8 mouse cellular contexts compared by ENCODE assay signal in genomic region chr5:122131076-122132051, GRCm38 (mm10). TPM values are rescaled to one million over a fixed set of nuclear protein-coding genes. Genes with fewer than 3 reads are reported as not detected.
A peak's percentile ranks its signal among the peaks of the same experiment; 100 is the strongest.
DNase-seq lines count a peak whose midpoint lies in the region; ATAC-seq and TF ChIP-seq lines count a peak whose summit lies in the region.

No protein-coding gene starts in this region.

- peak; percentile 84 for DNase-seq in cerebellum, adult 11 months
- peak; percentile 87 to 95 for DNase-seq in heart, adult 18-20 months
- peak; percentile 86 for DNase-seq in kidney, adult 2 months
- DNase-seq in spleen, adult 18-20 months, result peak; percentile 79 to 93

- WGBS in embryonic facial prominence, embryonic 13.5 days, result 9% methylated on average over 34 of the region's 34 CpGs
- 9% methylated on average over 34 of the region's 34 CpGs for WGBS in kidney, adult 2 months
- 9% methylated on average over 34 of the region's 34 CpGs for WGBS in limb, embryonic 13.5 days
- 9% methylated on average over 34 of the region's 34 CpGs for WGBS in midbrain, embryonic 15.5 days

- no peak overlapping the region for H3K27ac ChIP-seq in embryonic facial prominence, embryonic 13.5 days
- no peak overlapping the region for H3K27ac ChIP-seq in kidney, adult 2 months (ENCODE audit: insufficient read depth, low read depth, low read length)
- no peak overlapping the region for H3K27ac ChIP-seq in limb, embryonic 13.5 days
- H3K27ac ChIP-seq in midbrain, embryonic 15.5 days, result no peak overlapping the region

- no peaks in the 10 kb centered on the region for H3K9me3 ChIP-seq in embryonic facial prominence, embryonic 13.5 days
- H3K9me3 ChIP-seq in limb, embryonic 13.5 days, result no peaks in the 10 kb centered on the region
- no peaks in the 10 kb centered on the region for H3K9me3 ChIP-seq in midbrain, embryonic 15.5 days

- TF ChIP-seq POLR2A in kidney, adult 2 months (IDR thresholded peaks at IDR 0.05; ENCODE audit: low read depth, low read length), result no peak

- peak overlapping the region; percentile 43 for H3K4me3 ChIP-seq in embryonic facial prominence, embryonic 13.5 days
- peak overlapping the region; percentile 29 for H3K4me3 ChIP-seq in kidney, adult 2 months (ENCODE audit: insufficient read depth, low read depth, low read length)
- H3K4me3 ChIP-seq in limb, embryonic 13.5 days, result peak overlapping the region; percentile 47
- peak overlapping the region; percentile 33 for H3K4me3 ChIP-seq in midbrain, embryonic 15.5 days

- peak overlapping the region; percentile 59 for H3K9ac ChIP-seq in embryonic facial prominence, embryonic 13.5 days
- H3K9ac ChIP-seq in limb, embryonic 13.5 days, result peak overlapping the region; percentile 58
- peak overlapping the region; percentile 13; the same call in 1 of the 2 replicates for H3K9ac ChIP-seq in midbrain, embryonic 15.5 days

- H3K4me2 ChIP-seq in embryonic facial prominence, embryonic 13.5 days, result peak overlapping the region; percentile 79
- H3K4me2 ChIP-seq in limb, embryonic 13.5 days (replicated peaks), result peak overlapping the region; percentile 86
- H3K4me2 ChIP-seq in midbrain, embryonic 15.5 days, result peak overlapping the region; percentile 66

- peaks cover 18% of the 10 kb centered on the region for H3K4me1 ChIP-seq in embryonic facial prominence, embryonic 13.5 days
- H3K4me1 ChIP-seq in kidney, adult 2 months (ENCODE audit: control insufficient read depth, insufficient read depth, low read length), result no peaks in the 10 kb centered on the region; the same call in 1 of the 2 replicates
- peaks cover 16% of the 10 kb centered on the region for H3K4me1 ChIP-seq in limb, embryonic 13.5 days
- peaks cover 12% of the 10 kb centered on the region for H3K4me1 ChIP-seq in midbrain, embryonic 15.5 days

- ATAC-seq in cerebellum, adult (ENCODE audit: insufficient number of reproducible peaks, low FRiP score, low TSS enrichment), result no peak
- peak; percentile 50; the same call in 1 of the 2 replicates for ATAC-seq in embryonic facial prominence, embryonic 13.5 days (ENCODE audit: insufficient number of reproducible peaks, insufficient read depth, low FRiP score, low TSS enrichment, low read depth)
- no peak; the same call in 1 of the 2 replicates for ATAC-seq in limb, embryonic 13.5 days (ENCODE audit: low FRiP score, low read depth)
- ATAC-seq in midbrain, embryonic 15.5 days (replicated peaks), result no peak

- TF ChIP-seq CTCF in kidney, adult 2 months (conservative IDR thresholded peaks at IDR 0.05; ENCODE audit: insufficient read depth, insufficient read length, low read depth, low read length), result peak; percentile 79

- H3K27me3 ChIP-seq in embryonic facial prominence, embryonic 13.5 days, result no peaks in the 10 kb centered on the region
- no peaks in the 10 kb centered on the region for H3K27me3 ChIP-seq in kidney, adult 2 months (replicated peaks; ENCODE audit: control insufficient read depth, insufficient read depth, low read length)
- H3K27me3 ChIP-seq in limb, embryonic 13.5 days, result peaks cover 7% of the 10 kb centered on the region; the same call in 1 of the 2 replicates
- H3K27me3 ChIP-seq in midbrain, embryonic 15.5 days (replicated peaks), result 0 out of 2 replicates have a peak, but pooled peaks cover 9% of the 10 kb centered on the region

- no peaks in the 10 kb centered on the region for H3K36me3 ChIP-seq in embryonic facial prominence, embryonic 13.5 days
- H3K36me3 ChIP-seq in kidney, adult 2 months (ENCODE audit: control insufficient read depth, insufficient read depth, low read length), result no peaks in the 10 kb centered on the region
- H3K36me3 ChIP-seq in limb, embryonic 13.5 days, result no peaks in the 10 kb centered on the region
- no peaks in the 10 kb centered on the region for H3K36me3 ChIP-seq in midbrain, embryonic 15.5 days (replicated peaks)

RNA-seq across cellular contexts. Expression of gene Ccdc63, which starts 9.3 kb away (rescaled TPM):
- not detected in 2 replicates for polyA plus RNA-seq in embryonic facial prominence, embryonic 13.5 days (2015; fragmentation: Nextera tagmentation; extraction: Ambion mirVana)
- not detected for total RNA-seq in heart, adult 18-20 months (2021)
- 0.09 and 0.14 TPM in 2 replicates for polyA plus RNA-seq in kidney, adult 2 months (2012; rRNA removed)
- polyA plus RNA-seq in limb, embryonic 13.5 days (2015; fragmentation: Nextera tagmentation; extraction: Ambion mirVana), result 0.14 TPM in 1 of 2 replicates, not detected in the other
- polyA plus RNA-seq in midbrain, embryonic 15.5 days (2015; fragmentation: Nextera tagmentation; extraction: Ambion mirVana), result 0.29 TPM in 1 of 2 replicates, not detected in the other

RNA-seq across cellular contexts. Expression of gene Ppp1cc, which starts 26.7 kb away (rescaled TPM):
- polyA plus RNA-seq in embryonic facial prominence, embryonic 13.5 days (2015; fragmentation: Nextera tagmentation; extraction: Ambion mirVana), result 237 and 249 TPM in 2 replicates
- 100 to 1,000 TPM; 105 to 113 TPM for total RNA-seq in heart, adult 18-20 months (2021)
- polyA plus RNA-seq in kidney, adult 2 months (2012; rRNA removed), result 75.8 and 91.5 TPM in 2 replicates
- polyA plus RNA-seq in limb, embryonic 13.5 days (2015; fragmentation: Nextera tagmentation; extraction: Ambion mirVana), result 231 and 235 TPM in 2 replicates
- polyA plus RNA-seq in midbrain, embryonic 15.5 days (2015; fragmentation: Nextera tagmentation; extraction: Ambion mirVana), result 216 and 237 TPM in 2 replicates

RNA-seq across cellular contexts. Expression of gene Myl2, which starts 30.6 kb away (rescaled TPM):
- 31.8 TPM in 1 of 2 replicates, not detected in the other for polyA plus RNA-seq in embryonic facial prominence, embryonic 13.5 days (2015; fragmentation: Nextera tagmentation; extraction: Ambion mirVana)
- total RNA-seq in heart, adult 18-20 months (2021), result over 10,000 TPM; 22,032 to 23,824 TPM
- polyA plus RNA-seq in kidney, adult 2 months (2012; rRNA removed), result 0.90 and 11.8 TPM in 2 replicates
- polyA plus RNA-seq in limb, embryonic 13.5 days (2015; fragmentation: Nextera tagmentation; extraction: Ambion mirVana), result 0.61 and 1.0 TPM in 2 replicates
- 0.71 and 6.6 TPM in 2 replicates for polyA plus RNA-seq in midbrain, embryonic 15.5 days (2015; fragmentation: Nextera tagmentation; extraction: Ambion mirVana)
